Mouse (Mus musculus) lung, postnatal 0 days (tissue): ENCODE data around the gene Skint3.

Source experiments
- CTCF ChIP-seq: IDR thresholded peaks from 2 replicates; pipeline ENCODE4 v1.5.1; 2016; ENCODE audit warnings: antibody characterized with exemption, mild to moderate bottlenecking
- EP300 ChIP-seq: IDR thresholded peaks from 2 replicates; pipeline ENCODE4 v1.6.1; 2016; ENCODE audit warnings: antibody characterized with exemption, mild to moderate bottlenecking, control low read depth

DNA sequence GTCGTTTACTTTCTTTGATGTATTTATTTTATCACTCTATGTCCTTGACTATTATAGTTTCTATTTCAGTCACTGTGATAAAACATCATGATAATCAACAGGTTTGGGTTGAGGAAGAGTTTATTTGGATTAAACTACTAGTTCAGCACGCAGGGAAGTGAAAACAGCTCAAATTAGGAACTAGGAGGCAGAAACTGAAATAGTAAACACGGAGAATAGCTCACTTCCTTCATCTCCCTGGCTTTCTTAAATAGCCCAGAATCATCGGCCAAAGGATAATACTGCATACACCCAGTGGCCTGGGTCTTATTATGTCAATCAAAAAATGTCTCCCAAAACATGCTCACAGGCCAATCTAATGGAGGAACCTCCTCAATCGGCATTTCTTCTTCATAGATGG, 24.0 kb downstream of the Skint3 start:
- TF ChIP-seq CTCF (no peak), EP300 (no peak)
